Mouse (Mus musculus) heart, adult 2 months (tissue): Measurements from ENCODE around the gene Tyrobp.

Experiments
- CTCF ChIP-seq: fragments of 200-600 bp; IDR thresholded peaks from 2 replicates; pipeline ENCODE4 v1.8.1; 2022; ENCODE audit warnings: antibody characterized with exemption, mild to moderate bottlenecking, moderate library complexity
- POLR2A ChIP-seq: fragments of 200-500 bp; IDR thresholded peaks from 2 replicates; pipeline ENCODE4 v1.6.1; 2011; ENCODE audit warnings: mild to moderate bottlenecking, low read depth, low read length, control low read depth; ENCODE audit not compliant: insufficient read depth

GRCm38 (mm10) chr7:30444971-30445751 lies 31.6 kb downstream of the Tyrobp start, which contains the start of gene Aplp1:
- no peak for TF ChIP-seq CTCF
- no peak for TF ChIP-seq POLR2A
